Mouse (Mus musculus): ENCODE measurements around the gene Tmem104. TPM values are rescaled to one million over a fixed set of nuclear protein-coding genes. Genes with fewer than 3 reads are reported as not detected.
A peak's percentile ranks its signal among the peaks of the same experiment; 100 is the strongest.

Gene Tmem104
- polyA plus RNA-seq, 1 experiment, result 21.0 TPM

DNA sequence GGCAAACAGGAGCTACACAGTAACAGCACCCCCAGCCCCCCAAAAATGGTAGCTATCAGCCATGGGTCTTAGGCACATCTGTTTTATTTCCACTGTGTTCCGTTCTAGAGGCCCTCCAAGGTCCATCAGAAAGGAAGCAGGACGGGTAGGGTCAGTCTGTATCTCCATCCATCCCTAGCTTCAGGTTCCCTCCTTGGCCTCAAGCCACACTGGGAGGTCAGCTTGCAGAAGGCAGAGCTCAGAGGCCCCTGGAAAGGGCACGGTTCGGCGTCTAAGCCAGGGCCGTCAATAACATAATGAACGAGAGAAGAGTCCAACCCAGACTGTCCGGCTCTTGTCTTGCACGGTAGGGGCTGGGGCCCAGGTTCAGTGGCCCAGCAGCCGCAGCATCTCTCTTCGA is 80.7 kb downstream of the Tmem104 start:
- no peak for TF ChIP-seq CTCF (IDR thresholded peaks at IDR 0.05; ENCODE audit: extremely low read depth, insufficient read length, insufficient replicate concordance, low read depth, low read length)
- TF ChIP-seq POLR2A (IDR thresholded peaks at IDR 0.05; ENCODE audit: low read depth, low read length), result no peak
- Histone ChIP-seq H3K4me1 (ENCODE audit: control insufficient read depth, insufficient read depth, insufficient read length, low read length) (peaks cover 4% of the 10 kb centered on the region; the same call in 1 of the 2 replicates), H3K27ac (ENCODE audit: insufficient read depth, low read depth, low read length) (no peak overlapping the region), H3K27me3 (ENCODE audit: control insufficient read depth, insufficient read depth, low read length) (peaks cover 36% of the 10 kb centered on the region), H3K4me3 (ENCODE audit: low read depth, low read length) (no peak overlapping the region), H3K36me3 (ENCODE audit: control insufficient read depth, insufficient read depth, low read length) (peaks cover 4% of the 10 kb centered on the region; the same call in 1 of the 2 replicates)
- WGBS, result 94% methylated on average over 11 of the region's 11 CpGs

- 92% methylated on average over 27 of the region's 27 CpGs for WGBS
These were observed 82.2 kb downstream of the Tmem104 start for GRCm38 (mm10) chr11:115269330-115270066.

DNA sequence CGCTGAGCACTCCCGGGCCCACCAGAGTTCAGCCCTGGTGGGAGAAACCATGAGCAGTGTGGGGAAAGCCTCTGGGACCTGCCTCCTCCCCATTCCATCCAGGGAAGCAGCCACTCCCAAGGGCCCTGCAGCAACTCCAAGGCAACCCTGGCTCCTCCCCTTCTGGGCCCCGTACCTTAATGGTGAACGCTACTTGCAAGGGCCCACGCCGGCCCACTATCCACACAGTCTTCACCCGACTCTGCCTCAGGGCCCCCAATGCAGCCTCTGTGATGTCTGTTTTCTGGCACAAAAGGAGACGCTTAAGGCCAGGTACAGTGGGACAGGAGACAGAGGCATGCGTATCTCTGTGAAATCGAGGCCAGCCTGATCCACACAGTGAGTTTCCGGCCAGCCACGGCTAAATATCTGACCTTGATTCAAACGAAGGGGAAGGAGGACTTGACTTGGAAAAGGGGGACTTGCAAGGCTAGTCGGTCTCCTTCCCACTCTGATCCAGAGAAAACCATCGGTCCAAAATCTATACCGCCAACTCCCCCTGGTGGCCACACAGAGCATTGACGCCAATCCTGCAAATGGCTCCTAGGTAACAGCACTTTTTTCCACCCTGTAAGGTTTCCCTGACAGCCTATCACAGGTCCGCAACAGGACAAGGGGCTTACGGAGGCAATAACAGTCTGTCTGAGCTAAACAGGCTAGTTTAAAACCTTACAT is 83.0 kb downstream of the Tmem104 start:
- Histone ChIP-seq H3K27ac (ENCODE audit: insufficient read depth, low read depth, low read length) (no peak overlapping the region), H3K36me3 (ENCODE audit: control insufficient read depth, insufficient read depth, low read length) (peaks cover 4% of the 10 kb centered on the region; the same call in 1 of the 2 replicates), H3K27me3 (ENCODE audit: control insufficient read depth, insufficient read depth, low read length) (peaks cover 28% of the 10 kb centered on the region), H3K4me1 (ENCODE audit: control insufficient read depth, insufficient read depth, insufficient read length, low read length) (peaks cover 4% of the 10 kb centered on the region; the same call in 1 of the 2 replicates), H3K4me3 (ENCODE audit: low read depth, low read length) (no peak overlapping the region)
- WGBS, result 40% methylated on average over 19 of the region's 19 CpGs
- TF ChIP-seq CTCF (IDR thresholded peaks at IDR 0.05; ENCODE audit: extremely low read depth, insufficient read length, insufficient replicate concordance, low read depth, low read length) (peak; percentile 95; the same call in 1 of the 2 replicates), POLR2A (IDR thresholded peaks at IDR 0.05; ENCODE audit: low read depth, low read length) (no peak)

More at GRCm38 (mm10) chr11:115269330-115270066, 82.2 kb downstream of the Tmem104 start:
- Histone ChIP-seq H3K36me3 (ENCODE audit: control insufficient read depth, insufficient read depth, low read length) (peaks cover 4% of the 10 kb centered on the region; the same call in 1 of the 2 replicates), H3K4me3 (ENCODE audit: low read depth, low read length) (no peak overlapping the region), H3K27ac (ENCODE audit: insufficient read depth, low read depth, low read length) (no peak overlapping the region), H3K4me1 (ENCODE audit: control insufficient read depth, insufficient read depth, insufficient read length, low read length) (peaks cover 4% of the 10 kb centered on the region; the same call in 1 of the 2 replicates), H3K27me3 (ENCODE audit: control insufficient read depth, insufficient read depth, low read length) (peaks cover 33% of the 10 kb centered on the region)
- TF ChIP-seq CTCF (IDR thresholded peaks at IDR 0.05; ENCODE audit: extremely low read depth, insufficient read length, insufficient replicate concordance, low read depth, low read length), result no peak
- no peak for TF ChIP-seq POLR2A (IDR thresholded peaks at IDR 0.05; ENCODE audit: low read depth, low read length)

DNA sequence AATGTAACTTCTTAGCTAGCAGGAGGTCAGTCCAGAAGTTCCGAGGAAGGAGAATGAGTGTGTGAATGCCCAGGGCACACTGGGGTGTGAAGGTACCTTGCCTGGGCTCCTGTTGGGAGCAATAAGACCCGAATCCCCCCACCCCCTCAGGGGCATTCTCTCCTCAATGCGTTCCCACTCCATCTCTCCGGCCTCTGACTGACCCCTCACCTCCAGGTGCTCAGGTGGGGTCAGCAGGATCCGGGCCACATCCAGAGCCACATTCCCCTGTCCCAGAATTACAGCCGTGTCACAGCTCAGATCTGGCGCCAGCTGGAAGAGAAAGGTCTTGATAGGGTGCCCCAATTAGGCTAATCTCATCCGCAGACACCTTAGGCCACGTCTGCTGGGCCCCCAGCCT is 83.8 kb downstream of the Tmem104 start:
- Histone ChIP-seq H3K4me3 (ENCODE audit: low read depth, low read length) (no peak overlapping the region), H3K27ac (ENCODE audit: insufficient read depth, low read depth, low read length) (no peak overlapping the region), H3K27me3 (ENCODE audit: control insufficient read depth, insufficient read depth, low read length) (peaks cover 21% of the 10 kb centered on the region), H3K4me1 (ENCODE audit: control insufficient read depth, insufficient read depth, insufficient read length, low read length) (peaks cover 6% of the 10 kb centered on the region), H3K36me3 (ENCODE audit: control insufficient read depth, insufficient read depth, low read length) (peaks cover 4% of the 10 kb centered on the region; the same call in 1 of the 2 replicates)
- no peak for TF ChIP-seq POLR2A (IDR thresholded peaks at IDR 0.05; ENCODE audit: low read depth, low read length)
- no peak for TF ChIP-seq CTCF (IDR thresholded peaks at IDR 0.05; ENCODE audit: extremely low read depth, insufficient read length, insufficient replicate concordance, low read depth, low read length)
- 84% methylated on average over 9 of the region's 9 CpGs for WGBS

DNA sequence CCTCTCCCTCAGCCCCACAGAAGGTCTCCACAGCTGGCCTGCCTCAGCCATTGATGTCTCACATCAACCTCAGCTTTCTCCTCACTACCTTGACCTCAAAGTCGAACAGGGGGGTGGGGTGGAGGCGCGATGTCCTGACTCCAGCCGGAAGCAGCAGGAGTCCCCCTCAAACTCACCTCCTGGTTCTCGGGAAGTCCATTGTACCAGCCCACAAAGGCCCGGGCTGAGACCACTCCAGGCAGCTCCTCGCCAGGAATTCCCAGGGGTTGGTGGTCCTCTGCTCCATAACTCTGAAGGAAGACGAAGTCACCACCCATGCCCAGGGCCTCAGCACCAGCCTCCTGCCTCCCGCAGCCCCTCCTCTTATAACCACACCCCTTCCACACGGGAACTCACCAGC is 84.2 kb downstream of the Tmem104 start:
- peaks cover 4% of the 10 kb centered on the region; the same call in 1 of the 2 replicates for H3K36me3 ChIP-seq (ENCODE audit: control insufficient read depth, insufficient read depth, low read length)
- peaks cover 17% of the 10 kb centered on the region for H3K27me3 ChIP-seq (ENCODE audit: control insufficient read depth, insufficient read depth, low read length)
- TF ChIP-seq CTCF (IDR thresholded peaks at IDR 0.05; ENCODE audit: extremely low read depth, insufficient read length, insufficient replicate concordance, low read depth, low read length) (no peak), POLR2A (IDR thresholded peaks at IDR 0.05; ENCODE audit: low read depth, low read length) (no peak)
- peaks cover 10% of the 10 kb centered on the region for H3K4me1 ChIP-seq (ENCODE audit: control insufficient read depth, insufficient read depth, insufficient read length, low read length)
- 84% methylated on average over 10 of the region's 10 CpGs for WGBS
- no peak overlapping the region for H3K4me3 ChIP-seq (ENCODE audit: low read depth, low read length)
- no peak overlapping the region for H3K27ac ChIP-seq (ENCODE audit: insufficient read depth, low read depth, low read length)

GRCm38 (mm10) chr11:115272894-115273498 is 85.7 kb downstream of the Tmem104 start:
- Histone ChIP-seq H3K4me1 (ENCODE audit: control insufficient read depth, insufficient read depth, insufficient read length, low read length) (peaks cover 7% of the 10 kb centered on the region; the same call in 1 of the 2 replicates), H3K36me3 (ENCODE audit: control insufficient read depth, insufficient read depth, low read length) (peaks cover 4% of the 10 kb centered on the region; the same call in 1 of the 2 replicates), H3K27me3 (ENCODE audit: control insufficient read depth, insufficient read depth, low read length) (0 out of 2 replicates have a peak, but pooled peaks cover 3% of the 10 kb centered on the region), H3K27ac (ENCODE audit: insufficient read depth, low read depth, low read length) (no peak overlapping the region), H3K4me3 (ENCODE audit: low read depth, low read length) (no peak overlapping the region)
- WGBS, result 72% methylated on average over 10 of the region's 10 CpGs
- TF ChIP-seq CTCF (IDR thresholded peaks at IDR 0.05; ENCODE audit: extremely low read depth, insufficient read length, insufficient replicate concordance, low read depth, low read length), result no peak
- no peak for TF ChIP-seq POLR2A (IDR thresholded peaks at IDR 0.05; ENCODE audit: low read depth, low read length)
